Mouse (Mus musculus) C2C12 (cell line): ENCODE measurements around the gene Tmsb15b2.

Experiments used
- CEBPB ChIP-seq: IDR thresholded peaks from one replicate; pipeline ENCODE4 v1.6.1; 2011; ENCODE audit warnings: low read depth, mild to moderate bottlenecking, control low read depth, moderate library complexity
- CTCF ChIP-seq: IDR thresholded peaks from one replicate; pipeline ENCODE4 v1.5.1; 2011; ENCODE audit not compliant: control insufficient read depth, insufficient read depth, insufficient read length
- FOSL1 ChIP-seq: IDR thresholded peaks from one replicate; pipeline ENCODE4 v1.8.0; 2011; ENCODE audit warnings: mild to moderate bottlenecking, low read length; ENCODE audit not compliant: poor library complexity, insufficient read depth, severe bottlenecking
- MAX ChIP-seq: IDR thresholded peaks from one replicate; pipeline ENCODE4 v1.6.1; 2011; ENCODE audit warnings: mild to moderate bottlenecking, control low read depth
- MYOD1 ChIP-seq: IDR thresholded peaks from one replicate; pipeline ENCODE4 v1.6.1; 2011; ENCODE audit warnings: low read depth; ENCODE audit not compliant: control insufficient read depth, insufficient read length
- MYOG ChIP-seq: IDR thresholded peaks from one replicate; pipeline ENCODE4 v1.6.1; 2011; ENCODE audit not compliant: control insufficient read depth, insufficient read length; ENCODE audit errors: extremely low read depth

DNA sequence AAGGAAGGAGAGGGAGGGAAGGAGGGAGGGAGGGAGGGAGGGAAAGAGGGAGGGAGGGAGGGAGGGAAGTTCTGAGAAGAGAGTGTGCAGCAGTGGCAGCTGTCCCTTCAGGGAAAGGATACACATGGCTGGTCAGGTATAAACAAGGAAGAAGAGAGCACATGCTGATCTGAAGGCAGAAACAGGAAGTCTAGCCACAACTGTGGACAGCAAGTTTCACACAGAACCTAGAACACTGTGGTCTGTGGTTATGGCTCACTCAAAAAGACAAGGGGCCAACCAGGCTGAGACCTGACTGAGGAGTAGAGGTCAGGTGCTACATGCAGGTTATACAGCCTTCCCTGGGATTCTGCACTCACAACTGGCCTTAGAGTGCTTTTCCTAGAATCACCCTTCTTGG lies 10.7 kb upstream of the Tmsb15b2 start:
- no peak for TF ChIP-seq CTCF
- TF ChIP-seq MAX = no peak
- TF ChIP-seq CEBPB = no peak
- TF ChIP-seq MYOG = no peak
- TF ChIP-seq MYOD1 = no peak
- TF ChIP-seq FOSL1 = no peak
